Mouse (Mus musculus) lung, embryonic 14.5 days (tissue): ENCODE data around the gene Atp8a2. TPM values are rescaled to one million over a fixed set of nuclear protein-coding genes. Genes with fewer than 3 reads are reported as not detected.

Source experiments
- ATAC-seq: fragments of 200-750 bp; cut with Nextera tagmentation; 2 replicates; pipeline ENCODE4 v1.8.0; 2017; ENCODE audit warnings: mild to moderate bottlenecking, moderate TSS enrichment, moderate library complexity; ENCODE audit not compliant: insufficient read depth
- DNase-seq: peaks from one replicate; pipeline ENCODE4 v3.0.0-alpha.2; 2015
- H3K27ac ChIP-seq: fragments of 300-500 bp; sonication (generic); 2 replicates; pipeline ENCODE4 v1.5.1; 2014; ENCODE audit warnings: low read depth, mild to moderate bottlenecking, moderate library complexity
- H3K27me3 ChIP-seq: fragments of 300-500 bp; sonication (generic); 2 replicates; pipeline ENCODE4 v1.6.1; 2014; ENCODE audit warnings: low read length, control low read depth; ENCODE audit not compliant: insufficient read depth
- H3K36me3 ChIP-seq: fragments of 300-500 bp; sonication (generic); 2 replicates; pipeline ENCODE4 v1.6.1; 2014; ENCODE audit warnings: control low read depth; ENCODE audit not compliant: insufficient read depth
- H3K4me1 ChIP-seq: fragments of 300-500 bp; sonication (generic); 2 replicates; pipeline ENCODE4 v1.6.1; 2014; ENCODE audit warnings: antibody characterized with exemption, control low read depth; ENCODE audit not compliant: insufficient read depth
- H3K4me2 ChIP-seq: fragments of 300-500 bp; sonication (generic); 2 replicates; pipeline ENCODE4 v1.6.1; 2014; ENCODE audit warnings: mild to moderate bottlenecking
- H3K4me3 ChIP-seq: fragments of 300-500 bp; sonication (generic); 2 replicates; pipeline ENCODE4 v1.5.1; 2014; ENCODE audit warnings: low read depth, low read length
- H3K9ac ChIP-seq: fragments of 300-500 bp; sonication (generic); 2 replicates; pipeline ENCODE4 v1.6.1; 2014
- H3K9me3 ChIP-seq: fragments of 300-500 bp; sonication (generic); 2 replicates; pipeline ENCODE4 v1.6.1; 2016; ENCODE audit warnings: low read depth, low read length, control low read depth
- CTCF ChIP-seq: IDR thresholded peaks from 2 replicates; pipeline ENCODE4 v1.5.1; 2016; ENCODE audit warnings: antibody characterized with exemption, low read depth
- WGBS: fragments of 180-500 bp; shearing (Covaris S2); extraction: QIAGEN DNeasy Blood & Tissue Kit; methylation state at CpG from one replicate; pipeline ENCODE4 v1.1.7; 2014; 5-methylcytosine and 5-hydroxymethylcytosine counted together
- polyA plus RNA-seq: library from polyadenylated mRNA; unstranded; fragments of >200 nt; fragmentation: Nextera tagmentation; extraction: Ambion mirVana; gene quantifications from 2 replicates; pipeline ENCODE4 v1.2.1, GENCODE M21; 2014

The Atp8a2 gene
- polyA plus RNA-seq, 1 experiment from 2014 or later = 0.95 TPM

DNA sequence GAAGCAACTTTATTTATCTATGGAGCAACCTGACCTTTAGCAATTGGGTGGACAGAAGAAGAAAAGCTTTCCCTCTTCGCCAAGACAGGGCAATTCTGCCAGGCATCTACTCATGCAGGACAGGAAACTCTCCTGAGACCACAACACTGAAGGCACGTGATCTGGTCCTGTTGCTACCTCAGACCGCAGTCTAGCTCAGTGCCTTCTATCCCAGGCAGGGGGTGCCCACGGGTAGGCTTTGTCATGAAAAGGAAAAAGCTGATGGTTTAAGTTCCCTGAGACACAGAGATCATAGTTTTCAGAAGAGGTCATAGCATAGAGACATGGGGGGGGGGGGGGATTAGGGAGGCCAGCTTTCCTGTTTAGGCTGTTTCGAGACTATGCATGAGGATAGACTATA is 269.2 kb downstream of the Atp8a2 start:
- H3K4me3 ChIP-seq = no peak overlapping the region
- no peaks in the 10 kb centered on the region for H3K36me3 ChIP-seq
- WGBS = 72% methylated on average over 5 of the region's 5 CpGs
- no peak overlapping the region for H3K9ac ChIP-seq
- no peak for TF ChIP-seq CTCF
- H3K27me3 ChIP-seq = no peaks in the 10 kb centered on the region
- no peaks in the 10 kb centered on the region for H3K9me3 ChIP-seq
- no peak overlapping the region for H3K27ac ChIP-seq
- H3K4me1 ChIP-seq = no peaks in the 10 kb centered on the region
- ATAC-seq (no peak), DNase-seq (no peak)
- no peak overlapping the region for H3K4me2 ChIP-seq

DNA sequence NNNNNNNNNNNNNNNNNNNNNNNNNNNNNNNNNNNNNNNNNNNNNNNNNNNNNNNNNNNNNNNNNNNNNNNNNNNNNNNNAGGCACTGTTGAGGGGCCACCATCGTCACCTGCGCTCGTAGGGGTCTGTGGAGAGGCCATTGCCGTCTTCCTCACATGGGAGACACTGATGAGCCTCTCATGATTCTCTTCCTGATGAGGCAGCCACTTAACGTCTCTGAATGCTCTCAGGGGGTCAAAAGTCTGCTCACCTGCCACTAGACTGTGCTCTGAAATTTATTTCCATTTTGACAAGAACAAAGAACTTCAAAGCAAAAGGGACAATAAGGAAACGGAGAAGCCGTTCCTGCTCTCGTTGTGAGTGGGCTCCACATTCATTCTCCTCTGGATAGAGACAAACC is 277.1 kb downstream of the Atp8a2 start:
- no peaks in the 10 kb centered on the region for H3K36me3 ChIP-seq
- H3K9me3 ChIP-seq = no peaks in the 10 kb centered on the region
- H3K4me3 ChIP-seq = no peak overlapping the region
- TF ChIP-seq CTCF = no peak
- H3K9ac ChIP-seq = no peak overlapping the region
- H3K27ac ChIP-seq = no peak overlapping the region
- H3K27me3 ChIP-seq = no peaks in the 10 kb centered on the region
- H3K4me1 ChIP-seq = no peaks in the 10 kb centered on the region
- ATAC-seq = no peak
- no peak for DNase-seq
- H3K4me2 ChIP-seq = no peak overlapping the region
- 46% methylated on average over 8 of the region's 8 CpGs for whole genome bisulfite sequencing

DNA sequence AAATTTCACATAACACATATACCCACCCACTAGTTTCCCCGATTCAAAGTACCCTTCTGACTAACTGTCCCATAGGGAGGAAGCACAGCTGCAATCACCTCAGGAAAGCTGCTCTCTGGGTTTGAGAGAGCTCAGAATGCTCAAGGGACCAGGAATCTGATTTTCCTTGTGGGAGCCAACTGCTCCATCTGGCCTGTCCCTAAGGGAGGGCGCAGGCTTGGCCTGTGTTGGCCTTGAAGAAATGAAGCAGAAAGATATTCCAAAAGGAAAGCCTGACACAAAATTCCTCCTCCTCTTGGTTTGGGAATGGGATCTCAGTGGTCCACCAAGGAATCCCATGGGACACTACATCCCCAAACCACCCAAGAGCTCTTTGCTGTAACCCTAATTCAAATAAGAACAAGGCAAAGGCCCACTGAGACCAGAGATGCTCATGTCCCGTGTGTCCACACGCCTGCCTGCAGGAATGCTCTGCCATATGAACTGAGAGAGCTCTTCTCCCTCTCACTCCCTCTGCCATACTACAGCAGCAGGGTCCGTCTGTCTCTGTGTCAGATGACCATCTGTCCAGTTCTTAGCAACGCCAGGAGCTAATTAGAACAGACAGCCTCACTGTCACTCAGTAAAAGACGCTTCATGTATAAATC is 293.4 kb downstream of the Atp8a2 start:
- no peak for TF ChIP-seq CTCF
- H3K9me3 ChIP-seq = no peaks in the 10 kb centered on the region
- ATAC-seq (no peak), DNase-seq (no peak)
- H3K27ac ChIP-seq = no peak overlapping the region
- 80% methylated on average over 7 of the region's 7 CpGs for WGBS
- no peak overlapping the region for H3K9ac ChIP-seq
- H3K36me3 ChIP-seq = no peaks in the 10 kb centered on the region
- no peak overlapping the region for H3K4me2 ChIP-seq
- no peaks in the 10 kb centered on the region for H3K4me1 ChIP-seq
- no peak overlapping the region for H3K4me3 ChIP-seq
- H3K27me3 ChIP-seq = no peaks in the 10 kb centered on the region

DNA sequence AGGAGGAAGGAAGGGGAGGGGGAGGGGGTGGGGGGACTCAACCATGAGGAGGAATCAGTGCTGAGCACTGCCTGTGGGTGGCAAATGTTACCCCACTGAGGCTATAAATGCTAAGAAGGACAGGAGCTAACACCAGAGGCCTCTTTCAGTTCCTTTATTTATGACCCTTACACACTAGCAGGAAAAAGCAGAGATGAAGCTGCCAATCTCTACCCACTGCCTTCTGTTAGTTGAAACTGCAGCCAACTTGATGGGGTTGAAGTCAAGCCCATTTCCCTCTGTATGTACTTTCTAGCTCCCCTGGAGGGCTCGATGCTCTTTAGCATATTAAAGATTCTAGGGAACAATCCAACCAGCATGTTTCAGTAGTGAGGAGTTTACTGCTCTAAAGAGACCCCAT is 303.0 kb downstream of the Atp8a2 start:
- Histone ChIP-seq H3K4me3 (no peak overlapping the region), H3K9ac (no peak overlapping the region), H3K4me1 (0 out of 2 replicates have a peak, but pooled peaks cover 3% of the 10 kb centered on the region), H3K9me3 (no peaks in the 10 kb centered on the region), H3K27ac (no peak overlapping the region), H3K36me3 (no peaks in the 10 kb centered on the region), H3K4me2 (no peak overlapping the region), H3K27me3 (no peaks in the 10 kb centered on the region)
- no peak for TF ChIP-seq CTCF
- WGBS = 70% methylated on average over 1 of the region's 1 CpGs
- DNase-seq (no peak), ATAC-seq (no peak)

DNA sequence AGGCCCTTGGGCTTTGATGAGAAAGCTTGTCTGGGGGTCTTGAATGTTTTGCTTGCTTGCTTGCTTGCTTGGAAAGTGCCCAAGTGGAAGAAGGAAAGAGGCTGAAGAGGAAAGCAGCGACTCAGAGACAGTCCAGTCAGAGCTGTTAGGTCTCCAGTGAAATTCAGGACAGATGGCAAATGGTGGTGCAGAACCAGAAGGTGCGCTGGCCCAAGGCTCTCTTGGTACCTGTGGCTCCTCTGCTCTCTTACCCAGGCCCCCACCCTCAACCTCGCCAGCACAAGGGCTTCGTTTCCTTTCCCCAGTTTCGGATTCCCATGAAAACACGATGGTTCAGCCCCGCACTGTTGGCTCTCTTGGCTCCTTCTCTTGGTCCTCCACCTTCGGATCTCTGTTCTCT is 304.9 kb downstream of the Atp8a2 start:
- TF ChIP-seq CTCF = no peak
- Histone ChIP-seq H3K9me3 (no peaks in the 10 kb centered on the region), H3K4me2 (no peak overlapping the region), H3K27ac (no peak overlapping the region), H3K4me3 (no peak overlapping the region), H3K27me3 (no peaks in the 10 kb centered on the region), H3K4me1 (peaks cover 17% of the 10 kb centered on the region), H3K36me3 (no peaks in the 10 kb centered on the region), H3K9ac (no peak overlapping the region)
- ATAC-seq (no peak), DNase-seq (peak; percentile 21)
- 86% methylated on average over 8 of the region's 8 CpGs for WGBS

DNA sequence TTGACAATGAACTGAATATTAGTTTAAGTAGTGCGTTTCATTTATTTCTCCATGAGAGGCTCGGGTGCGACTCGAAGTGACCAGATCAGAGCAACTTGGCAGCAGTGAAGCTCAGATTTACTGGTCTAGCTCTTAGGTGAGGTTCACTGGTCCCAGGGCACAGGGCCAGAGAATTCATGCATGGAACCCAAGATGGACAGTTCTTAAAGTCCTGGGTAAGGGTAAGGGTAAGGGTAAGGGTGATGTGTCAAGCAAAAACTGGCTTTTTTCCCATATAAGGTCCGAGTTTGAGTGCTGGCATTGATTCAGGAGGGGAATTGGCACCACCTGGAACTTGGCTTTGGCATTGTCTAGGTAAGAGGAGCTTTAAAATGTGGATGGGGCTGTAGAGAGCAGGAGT is 305.5 kb downstream of the Atp8a2 start:
- Histone ChIP-seq H3K27me3 (no peaks in the 10 kb centered on the region), H3K9ac (no peak overlapping the region), H3K4me3 (no peak overlapping the region), H3K4me2 (no peak overlapping the region), H3K36me3 (no peaks in the 10 kb centered on the region), H3K9me3 (no peaks in the 10 kb centered on the region), H3K4me1 (peaks cover 20% of the 10 kb centered on the region), H3K27ac (no peak overlapping the region)
- DNase-seq (no peak), ATAC-seq (no peak)
- 77% methylated on average over 5 of the region's 5 CpGs for WGBS
- TF ChIP-seq CTCF = no peak

DNA sequence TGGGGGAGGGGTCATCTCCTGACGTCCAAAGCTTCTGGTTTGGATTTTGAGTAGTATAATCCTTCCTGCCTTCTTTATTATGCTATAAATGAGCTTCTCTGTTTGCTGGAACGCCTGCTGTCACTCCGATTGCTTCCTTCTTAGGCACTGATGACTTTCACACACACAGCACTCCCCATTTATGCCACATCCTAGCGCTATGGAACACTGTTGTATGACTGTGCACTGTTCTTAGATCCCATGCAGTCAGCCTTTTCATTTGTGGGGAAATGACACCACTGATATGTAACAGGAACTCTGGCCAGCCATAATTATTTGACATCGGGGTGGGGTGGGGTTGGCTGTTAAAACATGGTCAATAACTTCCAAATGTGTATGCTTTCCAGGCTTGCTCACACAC is 306.2 kb downstream of the Atp8a2 start:
- DNase-seq (no peak), ATAC-seq (no peak)
- Histone ChIP-seq H3K4me2 (no peak overlapping the region), H3K9me3 (no peaks in the 10 kb centered on the region), H3K4me1 (peaks cover 25% of the 10 kb centered on the region), H3K27ac (no peak overlapping the region), H3K4me3 (no peak overlapping the region), H3K27me3 (no peaks in the 10 kb centered on the region), H3K9ac (no peak overlapping the region), H3K36me3 (no peaks in the 10 kb centered on the region)
- TF ChIP-seq CTCF = no peak
- 61% methylated on average over 5 of the region's 5 CpGs for WGBS

DNA sequence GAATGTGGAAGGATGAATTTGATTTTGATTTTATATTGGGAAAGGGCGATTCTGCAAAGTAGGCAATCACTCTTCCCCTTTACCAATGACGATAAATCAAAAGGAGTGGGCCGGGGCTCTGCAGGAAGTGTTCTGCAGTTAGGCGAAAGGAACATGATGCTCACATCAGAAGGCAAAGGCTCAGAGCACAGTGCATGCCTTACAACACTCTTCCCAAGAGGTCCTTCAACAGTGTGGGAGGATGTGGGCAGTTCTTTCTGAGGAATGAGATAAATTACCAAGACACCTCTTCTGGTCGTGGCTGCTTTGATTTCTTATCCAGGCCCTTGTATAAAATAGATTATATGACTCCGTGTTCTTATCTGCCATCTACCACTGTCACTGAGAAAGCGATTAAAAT is 306.9 kb downstream of the Atp8a2 start:
- Histone ChIP-seq H3K36me3 (no peaks in the 10 kb centered on the region), H3K9ac (no peak overlapping the region), H3K27me3 (no peaks in the 10 kb centered on the region), H3K4me2 (no peak overlapping the region), H3K9me3 (no peaks in the 10 kb centered on the region), H3K4me1 (peaks cover 27% of the 10 kb centered on the region), H3K4me3 (no peak overlapping the region), H3K27ac (no peak overlapping the region)
- ATAC-seq (no peak), DNase-seq (no peak)
- WGBS = 45% methylated on average over 7 of the region's 7 CpGs
- no peak for TF ChIP-seq CTCF
